Mouse (Mus musculus) embryo, embryonic 11 days (tissue): ENCODE results near the gene Tnpo1.
"Not testable (repeated sequence)": the region's sequence is repeated elsewhere in the genome, so short reads cannot be mapped to it uniquely, and the experiment has no call there.

Experiments used
- DNase-seq: peaks from one replicate; pipeline ENCODE4 v3.0.0-alpha.2; 2015

Gene Tnpo1

DNA sequence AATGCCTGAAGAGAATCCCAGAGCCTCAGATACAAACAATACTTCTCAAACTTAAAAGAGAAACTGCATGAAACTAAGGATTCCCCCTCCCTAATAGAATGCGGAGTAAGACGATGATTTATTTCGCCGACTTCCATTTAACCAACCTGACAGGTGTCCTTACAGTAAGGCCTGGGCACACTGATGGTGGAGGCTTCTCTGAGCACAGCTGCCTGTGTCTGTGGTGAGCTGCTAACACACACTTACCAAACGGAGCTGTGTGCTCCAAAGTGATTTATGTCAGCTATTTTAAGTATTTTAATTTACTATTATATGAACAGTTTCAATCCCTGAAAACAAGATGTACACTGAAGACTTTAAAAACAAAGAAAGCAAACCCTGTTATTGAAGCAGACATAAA lies 42.4 kb downstream of the Tnpo1 start:
- DNase-seq, result no peak

- no peak for DNase-seq
These were observed 44.2 kb downstream of the Tnpo1 start for GRCm38 (mm10) chr13:98881991-98882390.

GRCm38 (mm10) chr13:98880336-98880735 lies 45.8 kb downstream of the Tnpo1 start:
- no peak for DNase-seq

- DNase-seq, result no peak
These were observed 46.8 kb downstream of the Tnpo1 start for GRCm38 (mm10) chr13:98879422-98879821.

DNA sequence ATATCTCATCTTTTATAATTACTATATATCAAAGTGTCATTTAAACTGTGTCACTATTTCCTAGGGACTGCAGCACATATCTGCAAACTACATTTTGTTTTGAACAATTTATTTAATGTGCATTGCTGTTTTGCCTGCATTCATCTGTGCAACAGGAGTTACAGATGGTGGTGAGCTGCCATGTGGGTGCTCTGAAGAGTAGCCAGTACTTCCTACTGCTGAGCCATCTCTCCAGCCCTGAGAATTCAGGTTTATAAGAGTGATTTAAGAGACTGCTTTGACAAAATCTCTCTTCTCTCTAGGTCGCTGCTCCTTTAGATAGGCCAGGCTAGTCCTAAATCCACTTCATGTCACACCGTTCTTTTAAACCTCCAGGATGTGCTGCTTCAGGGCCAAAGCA lies 49.0 kb downstream of the Tnpo1 start:
- no peak for DNase-seq

- DNase-seq, result no peak
These were observed 51.5 kb downstream of the Tnpo1 start for GRCm38 (mm10) chr13:98874727-98875126.

DNA sequence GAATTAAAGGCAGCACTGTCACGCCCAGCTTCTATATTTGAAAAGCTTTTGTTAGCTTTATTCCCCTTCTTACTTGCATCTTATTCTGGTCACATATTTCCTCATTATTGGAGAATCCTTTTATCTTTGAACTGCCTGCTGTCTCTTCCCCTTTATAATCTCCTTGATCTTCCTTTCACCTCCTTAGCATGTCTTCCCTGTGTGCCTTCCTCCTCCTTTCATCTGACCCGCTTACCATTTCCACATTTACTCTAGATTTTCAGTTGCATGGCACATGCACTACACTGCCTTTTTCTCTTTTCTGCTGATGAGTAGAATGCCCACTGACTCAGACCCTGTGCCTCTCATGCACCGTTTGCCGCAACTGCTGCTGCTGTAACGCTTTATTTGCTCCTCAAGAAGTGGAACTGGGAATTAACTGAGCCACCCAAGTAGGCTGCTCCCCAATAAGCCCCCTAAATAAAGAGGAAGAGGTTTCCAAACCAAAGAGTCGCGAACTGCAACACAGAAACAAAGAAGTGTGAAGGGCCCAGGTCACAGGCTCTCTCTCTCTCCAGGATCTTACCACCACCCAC lies 53.8 kb downstream of the Tnpo1 start:
- no peak for DNase-seq

GRCm38 (mm10) chr13:98871263-98871662 lies 54.9 kb downstream of the Tnpo1 start:
- no peak for DNase-seq

DNA sequence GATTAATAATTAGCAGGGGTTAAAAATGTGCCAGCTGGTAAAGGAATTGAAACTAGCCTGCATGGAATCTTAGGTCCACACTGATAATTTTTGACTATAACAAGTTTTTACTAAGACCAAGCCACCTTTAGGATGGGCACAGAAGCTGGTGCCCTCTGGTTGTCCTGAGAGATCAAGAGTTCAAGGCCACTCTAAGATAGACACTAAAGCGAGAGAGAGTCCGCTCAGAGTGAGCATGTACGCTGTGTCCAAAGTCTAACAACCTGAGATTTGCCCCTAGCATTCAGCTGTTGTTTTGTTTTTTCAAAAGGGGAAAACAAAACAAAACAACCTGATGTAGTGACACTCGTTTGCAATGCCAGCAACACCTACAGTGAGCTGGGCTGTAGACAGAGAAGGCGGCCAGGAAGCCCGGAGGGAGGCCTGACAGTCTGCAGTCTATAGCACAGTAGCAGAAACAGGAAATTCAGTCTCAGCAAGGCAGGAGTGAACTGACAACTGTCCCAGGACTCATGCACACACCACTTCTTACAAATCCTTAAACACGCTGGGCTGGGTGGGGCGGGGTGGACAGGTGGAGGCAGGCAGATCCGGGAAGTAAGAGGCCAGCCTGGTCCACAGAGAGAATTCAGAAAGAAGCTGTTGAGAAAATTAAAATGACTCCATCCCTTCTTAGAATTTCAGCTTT lies 57.8 kb downstream of the Tnpo1 start:
- DNase-seq, result no peak

DNA sequence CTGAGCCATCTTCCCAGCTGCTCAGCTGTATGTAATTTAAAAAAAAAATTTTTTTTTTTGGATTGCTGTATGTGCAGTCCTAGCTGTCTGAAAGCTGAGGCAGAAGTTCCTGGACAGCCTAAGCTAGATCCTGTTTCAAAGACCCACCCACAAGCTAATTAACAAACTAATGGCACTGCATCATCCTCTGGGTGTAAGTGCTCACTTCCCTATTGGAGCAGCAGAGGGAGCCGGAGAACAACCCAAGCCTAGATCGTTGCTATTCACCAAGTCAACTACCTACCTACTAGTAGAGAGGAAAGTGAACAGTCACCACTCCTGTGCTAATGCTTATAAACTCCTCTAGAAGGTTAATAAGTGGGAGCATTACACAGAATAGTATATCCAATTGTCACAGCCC lies 58.4 kb downstream of the Tnpo1 start:
- peak; percentile 53 for DNase-seq

DNA sequence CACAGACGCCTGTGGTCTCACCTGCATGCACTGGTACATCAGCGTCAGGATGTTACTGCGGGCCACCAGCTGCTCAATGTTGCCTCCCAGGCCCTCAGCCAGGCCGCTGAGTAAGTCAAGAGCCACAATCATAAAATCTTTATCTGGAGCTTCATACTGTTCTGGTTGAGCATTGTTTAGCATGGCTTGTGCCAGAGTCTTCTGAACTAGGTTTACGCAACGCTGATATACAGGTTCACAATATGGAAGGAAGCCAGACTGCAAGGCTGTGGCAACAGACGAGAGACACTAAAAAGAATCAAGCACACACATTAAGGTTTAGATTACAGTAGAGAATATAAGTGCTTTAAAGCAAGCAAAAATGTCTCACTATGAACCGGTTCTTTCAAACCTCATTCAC lies 70.9 kb downstream of the Tnpo1 start:
- DNase-seq, result no peak

DNA sequence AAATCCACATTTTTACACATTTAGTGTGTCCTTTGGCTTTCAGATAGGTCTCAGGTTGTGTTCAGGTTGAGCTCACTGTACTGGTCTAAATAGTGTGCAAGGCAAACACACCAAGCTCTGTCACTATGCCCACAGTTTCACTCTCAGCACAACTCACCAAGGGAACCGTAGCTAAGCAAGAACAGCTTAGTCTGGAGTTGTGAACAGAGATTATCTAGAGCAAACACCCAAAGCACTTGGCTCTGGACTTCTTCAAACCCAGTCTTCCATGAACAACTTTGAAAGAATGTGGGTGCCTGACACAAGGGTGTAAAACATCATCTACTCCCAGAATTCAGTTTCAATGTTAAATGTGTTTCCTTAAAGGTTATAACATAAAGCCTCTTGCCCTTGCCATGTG lies 80.4 kb downstream of the Tnpo1 start:
- DNase-seq, result no peak

GRCm38 (mm10) chr13:98836423-98837088 lies 89.6 kb downstream of the Tnpo1 start:
- peak; percentile 32 for DNase-seq

DNA sequence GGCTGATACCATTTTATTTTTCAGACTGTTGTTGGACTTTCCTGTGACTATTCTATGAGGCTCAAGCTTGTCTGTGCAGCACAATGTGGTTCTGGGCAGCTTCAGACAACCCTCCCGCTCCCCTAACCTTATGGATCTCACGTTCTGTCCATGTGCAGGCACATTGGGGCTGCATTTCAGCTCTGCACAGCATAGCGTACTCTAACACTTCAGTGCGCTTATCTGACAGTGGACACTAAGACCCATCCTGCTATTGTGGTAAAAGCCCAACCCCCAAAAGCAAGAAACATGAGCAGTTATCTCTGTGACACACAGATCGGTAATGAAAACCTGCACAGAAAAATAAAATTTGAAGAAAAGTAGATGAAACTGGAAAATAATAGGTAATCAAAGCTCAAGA lies 90.4 kb downstream of the Tnpo1 start:
- DNase-seq, result no peak

DNA sequence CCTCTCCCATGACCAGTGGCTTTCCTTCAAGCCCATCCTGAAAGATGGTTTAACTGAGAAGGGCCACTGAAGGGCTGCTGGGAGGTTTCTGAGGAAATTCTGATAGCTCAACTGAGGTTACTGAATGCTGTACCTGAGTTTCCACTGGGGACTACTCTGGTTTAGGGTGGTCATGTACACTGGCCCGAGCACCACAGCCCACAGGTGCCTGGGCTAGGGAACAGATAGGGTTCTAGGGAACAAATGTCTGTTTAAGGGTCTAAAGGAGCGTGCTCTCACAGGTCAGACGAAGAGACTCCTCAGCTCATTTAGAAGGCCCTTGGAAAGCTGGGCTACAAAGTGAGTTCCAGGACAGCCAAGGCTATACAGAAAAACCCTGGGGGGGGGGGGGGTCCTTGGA lies 91.5 kb downstream of the Tnpo1 start:
- no peak for DNase-seq

DNA sequence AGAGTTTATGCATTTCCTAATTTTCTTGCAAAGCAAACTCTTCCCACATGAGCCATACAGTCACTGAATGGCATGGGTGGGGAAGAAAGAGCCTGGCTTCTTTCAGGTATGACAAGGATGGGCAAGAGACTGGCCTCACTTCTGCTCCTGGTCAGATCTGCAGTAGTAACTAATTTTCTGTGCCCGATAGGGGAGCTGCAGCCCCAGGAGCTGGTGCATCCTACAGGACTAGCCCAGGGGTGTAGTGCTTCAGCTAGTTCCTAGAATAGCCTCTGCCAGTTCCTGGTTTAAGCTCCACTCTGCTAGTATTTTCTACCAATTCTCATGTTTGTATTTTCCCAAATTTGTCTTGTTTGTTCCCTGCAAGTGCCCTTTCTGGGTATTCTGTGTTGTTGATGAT lies 92.0 kb downstream of the Tnpo1 start:
- no peak for DNase-seq

GRCm38 (mm10) chr13:98832451-98833450 lies 93.4 kb downstream of the Tnpo1 start:
- no peak for DNase-seq

DNA sequence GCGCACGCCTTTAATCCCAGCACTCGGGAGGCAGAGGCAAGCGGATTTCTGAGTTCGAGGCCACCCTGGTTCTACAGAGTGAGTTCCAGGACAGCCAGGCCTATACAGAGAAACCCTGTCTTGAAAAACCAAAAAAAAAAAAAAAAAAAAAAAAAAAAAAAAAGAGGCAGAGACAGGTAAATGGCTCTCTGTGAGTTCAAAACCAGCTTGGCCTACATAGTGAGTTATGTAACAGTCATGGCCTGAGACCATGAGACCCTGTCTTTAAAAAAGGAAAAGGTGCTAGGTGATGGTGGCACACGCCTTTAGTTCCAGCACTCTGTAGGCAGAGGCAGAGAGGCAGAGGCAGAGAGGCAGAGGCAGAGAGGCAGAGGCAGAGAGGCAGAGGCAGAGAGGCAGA lies 97.2 kb downstream of the Tnpo1 start:
- DNase-seq, result not testable (repeated sequence)

- no peak for DNase-seq
These were observed 100.6 kb downstream of the Tnpo1 start for GRCm38 (mm10) chr13:98825574-98825973.

DNA sequence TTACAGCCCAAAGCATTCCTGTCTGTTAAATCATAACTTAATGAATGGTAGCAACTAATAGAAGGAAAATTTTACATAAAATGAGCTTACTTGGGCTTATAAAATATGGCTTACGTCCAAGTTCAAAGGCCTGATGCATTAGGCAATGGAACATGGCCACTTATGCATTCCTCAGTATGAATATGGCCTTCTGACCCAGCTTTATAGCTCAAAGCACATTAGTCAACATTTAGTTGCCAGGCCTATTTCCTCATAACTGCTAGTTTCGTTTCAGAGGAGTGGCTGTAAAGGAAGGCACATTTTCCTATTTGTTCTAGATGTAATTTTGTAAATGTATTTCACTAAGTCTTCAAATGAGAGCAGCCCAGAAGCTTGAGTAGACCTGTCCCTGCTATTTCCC lies 107.1 kb downstream of the Tnpo1 start:
- DNase-seq, result no peak

DNA sequence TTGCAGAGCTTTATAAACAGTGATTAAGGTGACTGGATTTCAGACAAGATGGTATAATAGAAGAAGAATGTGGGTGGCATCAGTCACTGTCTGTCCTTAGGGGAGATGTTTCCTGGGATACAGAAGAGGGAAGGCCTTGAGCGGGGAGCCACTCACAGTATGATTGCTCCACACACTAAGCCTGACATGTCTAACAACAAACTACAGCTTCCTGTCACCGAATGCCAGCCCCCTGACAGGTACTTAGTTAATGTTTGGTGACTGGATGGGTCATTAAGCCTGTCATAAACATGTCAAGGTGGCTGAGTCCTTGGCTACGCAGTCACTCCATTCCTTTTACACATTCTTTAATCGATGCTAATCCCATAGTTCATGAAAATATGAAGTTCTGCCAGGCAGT lies 108.0 kb downstream of the Tnpo1 start:
- DNase-seq, result no peak

- DNase-seq, result no peak
These were observed 108.4 kb downstream of the Tnpo1 start for GRCm38 (mm10) chr13:98817766-98818165.

DNA sequence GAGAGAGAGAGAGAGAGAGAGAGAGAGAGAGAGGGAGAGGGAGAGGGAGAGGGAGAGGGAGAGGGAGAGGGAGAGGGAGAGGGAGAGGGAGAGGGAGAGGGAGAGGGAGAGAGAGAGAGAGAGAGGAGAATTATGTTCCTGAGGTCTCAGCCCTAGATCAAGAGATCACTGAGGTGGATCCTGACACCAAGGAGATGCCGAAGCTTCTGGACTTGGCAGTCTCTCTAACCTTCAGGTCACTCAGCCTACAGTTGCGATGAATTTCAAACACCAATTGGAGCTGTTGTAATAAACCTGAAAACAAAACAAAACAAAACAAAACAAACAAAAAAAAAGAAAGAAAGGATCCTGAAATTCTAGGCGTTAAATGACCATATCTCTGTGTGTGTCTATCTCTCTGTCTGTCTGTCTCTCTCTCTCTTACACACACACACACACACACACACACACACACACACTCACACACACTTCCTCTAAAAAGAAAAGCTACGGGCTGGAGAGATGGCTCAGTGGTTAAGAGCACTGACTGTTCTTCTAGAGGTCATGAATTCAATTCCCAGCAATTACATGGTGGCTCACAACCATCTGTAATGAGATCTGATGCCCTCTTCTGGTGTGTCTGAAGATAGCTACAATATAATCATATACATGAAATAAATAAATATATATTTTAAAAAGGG lies 109.1 kb downstream of the Tnpo1 start:
- DNase-seq, result not testable (repeated sequence)
